Mouse (Mus musculus) lung, postnatal 14 days (tissue): Measurements from ENCODE around the gene Dkc1.

Experiments
- DNase-seq: peaks from one replicate; pipeline ENCODE4 v3.0.0; 2021

The Dkc1 gene

DNA sequence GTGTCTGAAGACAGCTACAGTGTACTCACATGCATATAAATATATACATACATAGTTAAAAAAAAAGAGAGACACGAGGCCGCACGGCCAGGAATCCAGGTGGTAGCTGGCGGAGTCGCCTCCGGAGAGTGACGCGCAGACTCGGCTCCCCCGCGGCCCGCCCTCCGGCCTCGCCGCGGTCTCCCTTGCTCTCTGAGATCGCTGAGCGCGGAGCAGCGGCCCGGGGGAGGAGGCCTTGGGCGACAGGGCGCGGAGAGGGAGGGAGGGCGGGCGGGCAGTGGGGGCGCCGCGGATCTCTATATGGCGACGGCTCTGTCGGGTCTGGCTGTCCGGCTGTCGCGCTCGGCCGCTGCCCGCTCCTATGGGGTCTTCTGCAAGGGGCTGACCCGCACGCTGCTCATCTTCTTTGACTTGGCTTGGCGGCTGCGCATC, 47.5 kb downstream of the Dkc1 start:
- DNase-seq, result peak; percentile 3

DNA sequence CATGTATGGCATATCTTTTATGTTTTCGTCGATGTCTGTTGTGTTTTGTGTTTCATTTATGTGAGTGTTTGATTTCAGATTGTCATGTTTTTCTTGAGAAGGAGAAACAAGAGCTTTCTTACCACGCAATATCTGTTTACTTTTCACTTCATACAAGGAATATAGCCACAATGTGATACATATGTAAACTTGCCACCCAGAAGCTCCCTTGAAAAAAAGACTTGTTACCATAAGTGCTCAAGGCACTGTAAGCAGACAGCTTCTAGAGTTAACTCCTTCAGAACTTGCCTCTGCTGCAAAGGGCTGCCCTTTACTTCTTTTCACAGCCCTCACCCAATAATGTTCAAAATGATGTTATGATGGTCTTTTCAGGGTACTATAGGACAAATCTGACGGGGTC, 52.8 kb downstream of the Dkc1 start:
- no peak for DNase-seq

- DNase-seq, result no peak
These were observed 54.6 kb downstream of the Dkc1 start for GRCm38 (mm10) chrX:75150304-75150703.

- no peak for DNase-seq
These were observed 56.6 kb downstream of the Dkc1 start for GRCm38 (mm10) chrX:75152249-75152648.

DNA sequence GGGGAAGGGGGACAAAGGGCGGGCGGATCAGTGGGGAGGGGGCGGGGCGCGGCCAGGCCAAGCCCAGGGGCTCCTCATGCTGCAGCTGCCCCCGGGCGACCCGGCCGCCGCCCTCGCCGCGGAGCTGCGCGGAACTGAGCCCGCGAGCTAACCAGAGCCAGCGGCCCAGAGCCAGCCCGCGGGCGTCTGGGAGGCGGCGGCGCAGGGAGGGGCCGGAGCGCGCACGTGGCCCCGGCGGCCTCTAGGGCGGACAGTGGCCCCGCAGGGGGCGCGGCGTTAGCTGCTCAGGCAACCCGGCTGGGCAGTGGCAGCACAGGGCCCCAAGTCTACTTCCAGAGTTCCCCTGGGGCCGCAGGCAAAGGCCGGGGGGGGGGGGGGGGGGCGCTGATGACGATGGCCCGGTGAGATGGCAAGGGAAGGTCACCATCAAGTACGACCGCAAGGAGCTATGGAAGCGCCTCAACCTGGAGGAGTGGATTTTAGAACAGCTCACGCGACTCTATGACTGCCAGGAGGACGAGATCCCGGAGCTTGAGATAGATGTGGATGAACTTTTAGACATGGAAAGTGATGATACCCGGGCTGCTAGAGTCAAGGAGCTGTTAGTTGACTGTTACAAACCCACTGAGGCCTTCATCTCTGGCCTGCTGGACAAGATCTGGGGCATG, 60.1 kb downstream of the Dkc1 start:
- DNase-seq, result peak; percentile 19
